Mouse (Mus musculus) yolk sac, embryonic 10.5 days (tissue): ENCODE measurements around the gene Ppt2.

Experiments
- DNase-seq: peaks from one replicate; pipeline ENCODE4 v3.0.0-alpha.2; 2017; ENCODE audit warnings: low spot score

Gene Ppt2

DNA sequence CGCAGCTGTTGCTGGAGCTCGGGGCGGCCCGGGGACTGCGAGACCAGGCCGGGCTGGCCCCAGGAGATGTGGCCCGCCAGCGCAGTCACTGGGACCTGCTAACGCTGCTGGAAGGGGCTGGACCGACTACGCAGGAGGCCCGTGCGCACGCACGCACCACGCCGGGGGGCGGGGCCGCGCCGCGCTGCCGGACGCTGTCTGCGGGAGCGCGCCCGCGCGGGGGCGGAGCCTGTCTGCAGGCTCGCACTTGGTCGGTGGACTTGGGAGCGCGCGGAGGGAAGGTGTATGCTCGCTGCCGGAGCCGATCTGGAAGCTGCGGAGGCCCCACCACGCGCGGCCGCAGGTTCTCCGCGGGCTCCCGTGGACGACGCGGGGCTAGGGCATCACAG, 40.9 kb downstream of the Ppt2 start:
- peak; percentile 96 for DNase-seq

DNA sequence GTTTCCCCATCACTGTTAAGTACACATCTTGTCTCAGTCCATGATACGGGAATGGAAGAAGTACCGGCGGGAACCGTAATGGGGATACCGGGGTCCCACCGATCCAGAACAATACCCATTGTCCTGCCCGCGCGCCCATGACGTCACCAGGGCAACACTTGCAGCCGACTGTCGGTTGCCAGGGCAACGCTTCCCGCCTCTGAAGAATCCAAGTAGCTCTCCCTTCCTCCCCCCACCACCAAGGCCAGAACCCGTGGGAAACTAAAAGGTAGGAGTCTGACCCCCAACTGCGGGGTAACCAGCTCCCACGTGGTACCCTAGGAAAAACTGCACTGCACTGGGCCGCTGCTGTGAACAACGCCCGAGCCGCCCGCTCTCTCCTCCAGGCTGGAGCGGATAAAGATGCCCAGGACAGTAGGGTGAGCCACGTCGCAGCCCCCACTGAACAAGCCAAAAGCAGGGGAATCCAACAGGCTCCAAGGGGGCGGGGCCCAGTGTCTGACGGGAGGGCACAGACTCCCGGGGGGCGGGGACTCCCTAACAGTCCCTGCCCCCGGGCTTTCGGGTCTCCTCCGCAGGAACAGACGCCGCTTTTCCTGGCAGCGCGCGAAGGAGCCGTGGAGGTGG, 41.4 kb downstream of the Ppt2 start:
- peak; percentile 95 for DNase-seq

DNA sequence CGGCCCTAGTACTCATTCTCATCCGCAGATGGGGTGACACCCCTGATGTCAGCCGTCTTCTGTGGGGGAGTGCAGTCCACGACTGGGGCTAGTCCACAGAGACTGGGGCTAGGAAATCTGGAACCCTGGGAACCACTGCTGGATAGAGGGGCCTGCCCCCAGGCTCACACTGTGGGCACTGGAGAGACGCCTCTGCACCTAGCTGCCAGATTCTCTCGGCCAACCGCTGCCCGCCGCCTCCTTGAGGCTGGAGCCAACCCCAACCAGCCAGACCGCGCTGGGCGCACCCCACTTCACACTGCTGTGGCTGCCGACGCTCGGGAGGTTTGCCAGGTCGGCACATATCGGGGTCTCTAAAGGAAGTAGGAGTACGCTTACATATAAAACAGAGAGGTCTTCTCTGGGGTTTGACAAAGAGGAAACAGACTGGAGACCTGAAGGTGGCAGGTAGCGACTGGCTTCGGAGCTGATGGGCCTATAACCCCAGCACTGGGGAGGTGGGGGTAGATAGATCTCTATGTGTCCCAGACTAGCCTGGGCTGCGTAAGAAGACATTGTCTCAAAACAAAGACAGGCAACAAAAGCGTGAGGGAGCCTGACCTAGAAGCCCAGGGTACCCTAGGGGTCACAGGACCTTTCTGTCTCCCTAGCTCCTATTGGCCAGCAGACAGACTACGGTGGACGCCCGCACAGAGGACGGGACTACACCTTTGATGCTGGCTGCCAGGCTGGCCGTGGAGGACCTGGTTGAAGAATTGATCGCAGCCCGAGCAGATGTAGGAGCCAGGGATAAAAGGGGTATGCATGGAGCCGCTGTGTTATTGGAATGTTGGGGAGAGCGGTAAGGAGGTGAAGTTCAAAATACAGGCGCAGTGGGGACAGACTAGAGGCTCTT, 42.2 kb downstream of the Ppt2 start:
- no peak for DNase-seq

DNA sequence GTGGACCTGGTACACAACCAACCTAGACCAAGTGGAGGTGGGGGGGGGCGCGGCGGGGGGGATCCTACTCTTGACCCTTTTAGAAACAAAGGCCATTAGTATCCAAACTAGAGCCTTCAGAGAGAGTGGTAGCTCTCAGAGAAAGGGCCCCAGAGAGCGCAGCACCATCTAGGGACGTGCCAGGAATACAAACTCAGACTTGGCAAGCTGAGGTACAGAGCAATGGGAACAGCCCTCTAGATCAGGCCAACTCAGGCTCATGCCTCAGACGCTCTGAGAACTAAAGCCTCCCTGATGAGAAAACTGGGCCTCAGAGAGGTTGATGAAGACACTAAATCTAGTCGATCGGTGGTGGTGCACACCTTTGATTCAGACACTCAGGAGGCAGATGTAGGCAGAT, 43.2 kb downstream of the Ppt2 start:
- DNase-seq, result no peak

DNA sequence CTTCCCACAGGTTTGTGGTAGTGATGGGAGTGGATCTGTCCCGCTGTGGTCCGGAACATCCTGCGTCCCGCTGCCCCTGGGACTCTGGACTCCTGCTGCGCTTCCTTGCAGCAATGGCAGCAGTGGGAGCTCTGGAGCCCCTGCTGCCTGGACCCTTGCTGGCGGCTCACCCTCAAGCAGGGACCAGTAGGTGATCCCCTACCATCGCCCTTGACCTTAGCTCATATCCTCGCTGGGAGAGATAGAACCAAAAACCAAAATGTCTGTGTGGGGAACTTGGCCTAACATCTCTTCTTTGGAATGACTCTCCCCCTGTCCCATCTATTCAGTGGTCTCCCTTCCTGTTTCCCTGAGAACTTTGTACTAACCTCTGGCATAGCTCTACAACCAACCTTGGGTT, 44.5 kb downstream of the Ppt2 start:
- no peak for DNase-seq

DNA sequence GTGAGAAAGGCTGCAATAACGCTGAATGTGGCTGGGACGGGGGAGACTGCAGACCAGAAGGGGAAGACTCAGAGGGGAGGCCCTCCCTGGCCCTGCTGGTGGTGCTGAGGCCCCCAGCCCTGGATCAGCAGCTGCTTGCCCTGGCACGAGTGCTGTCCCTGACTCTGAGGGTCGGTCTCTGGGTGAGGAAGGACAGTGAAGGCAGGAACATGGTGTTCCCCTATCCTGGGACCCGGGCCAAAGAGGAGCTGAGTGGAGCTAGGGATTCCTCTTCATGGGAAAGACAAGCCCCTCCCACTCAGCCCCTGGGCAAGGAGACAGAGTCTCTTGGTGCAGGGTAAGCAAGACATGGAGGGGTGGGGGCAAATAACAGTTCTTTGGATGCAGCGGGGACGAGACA, 44.9 kb downstream of the Ppt2 start:
- no peak for DNase-seq

DNA sequence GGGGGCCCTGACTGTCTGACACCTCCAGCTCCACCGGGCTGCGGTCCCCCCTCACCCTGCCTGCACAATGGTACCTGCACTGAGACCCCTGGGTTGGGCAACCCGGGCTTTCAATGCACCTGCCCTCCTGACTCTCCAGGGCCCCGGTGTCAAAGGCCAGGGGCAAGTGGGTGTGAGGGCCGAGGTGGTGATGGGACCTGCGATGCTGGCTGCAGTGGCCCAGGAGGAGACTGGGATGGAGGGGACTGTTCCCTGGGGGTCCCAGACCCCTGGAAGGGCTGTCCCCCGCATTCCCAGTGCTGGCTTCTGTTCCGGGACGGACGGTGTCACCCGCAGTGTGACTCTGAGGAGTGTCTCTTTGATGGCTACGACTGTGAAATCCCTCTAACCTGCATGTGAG, 45.8 kb downstream of the Ppt2 start:
- DNase-seq, result no peak

DNA sequence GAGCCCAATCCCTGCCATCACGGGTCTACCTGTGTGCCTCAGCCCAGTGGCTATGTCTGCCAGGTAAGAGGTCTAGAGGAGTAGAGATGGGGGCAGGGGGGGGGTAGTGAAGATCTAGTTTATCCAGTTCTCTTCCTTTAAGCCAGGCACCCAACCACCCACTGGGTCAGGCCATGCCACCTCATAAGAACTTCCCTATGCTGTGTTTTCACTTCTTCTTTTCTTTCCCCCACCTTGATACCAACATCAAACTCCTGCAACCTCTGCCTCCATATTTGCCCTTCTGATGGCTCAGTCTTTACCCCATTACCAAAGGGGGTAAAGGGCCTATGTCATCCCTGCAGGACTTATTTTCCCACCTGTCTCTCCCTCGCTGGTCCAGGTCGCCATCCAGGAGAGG, 50.2 kb downstream of the Ppt2 start:
- DNase-seq, result no peak

DNA sequence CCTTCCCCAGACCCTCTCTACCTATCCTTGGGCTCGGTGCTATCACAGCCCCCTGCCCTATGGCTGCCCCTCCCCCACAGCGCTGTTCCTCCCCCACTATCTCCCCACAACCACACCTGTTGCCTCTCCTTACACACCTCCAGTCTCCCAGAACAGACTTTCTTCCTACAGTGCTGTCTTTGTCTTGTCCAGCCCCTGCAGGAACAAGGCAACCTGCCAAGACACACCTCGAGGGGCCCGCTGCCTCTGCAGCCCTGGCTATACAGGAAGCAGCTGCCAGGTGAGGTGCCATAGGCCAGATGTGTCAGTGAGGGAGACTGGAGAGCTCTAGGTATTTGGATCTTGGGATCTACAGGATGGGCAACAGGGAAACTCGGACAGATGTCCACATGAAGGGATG, 51.7 kb downstream of the Ppt2 start:
- no peak for DNase-seq

DNA sequence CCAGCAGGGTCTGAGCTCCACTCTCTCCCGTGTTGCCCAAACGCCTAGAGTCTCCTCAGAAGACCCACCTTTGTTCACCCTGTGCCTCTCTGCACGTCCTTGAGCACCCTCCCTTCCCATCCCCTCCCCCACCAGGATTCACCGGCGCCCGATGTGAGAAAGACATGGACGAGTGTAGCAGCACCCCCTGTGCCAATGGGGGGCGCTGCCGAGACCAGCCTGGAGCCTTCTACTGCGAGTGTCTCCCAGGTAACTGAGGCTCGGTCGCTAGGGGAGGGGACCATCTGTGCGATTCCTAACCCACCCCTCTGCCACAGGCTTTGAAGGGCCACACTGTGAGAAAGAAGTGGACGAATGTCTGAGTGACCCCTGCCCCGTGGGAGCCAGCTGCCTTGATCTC, 55.9 kb downstream of the Ppt2 start:
- no peak for DNase-seq

DNA sequence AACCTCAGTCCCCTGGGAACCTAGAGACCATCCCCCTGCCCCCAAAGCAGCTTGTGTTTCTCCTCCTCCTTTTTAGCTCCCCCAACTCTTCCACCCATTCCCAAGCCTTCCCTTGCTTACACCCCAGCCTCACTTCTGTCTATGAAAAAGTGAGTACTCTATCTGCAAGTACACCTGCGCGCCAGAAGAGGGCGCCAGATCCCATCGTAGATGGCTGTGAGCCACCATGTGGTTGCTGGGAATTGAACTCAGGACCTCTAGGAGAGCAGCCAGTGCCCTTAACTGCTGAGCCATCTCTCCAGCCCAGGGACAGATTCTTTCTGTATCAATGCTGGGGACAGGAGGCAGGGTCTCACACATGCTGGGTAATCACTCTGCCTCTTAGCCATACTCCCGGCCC, 56.4 kb downstream of the Ppt2 start:
- DNase-seq, result no peak

DNA sequence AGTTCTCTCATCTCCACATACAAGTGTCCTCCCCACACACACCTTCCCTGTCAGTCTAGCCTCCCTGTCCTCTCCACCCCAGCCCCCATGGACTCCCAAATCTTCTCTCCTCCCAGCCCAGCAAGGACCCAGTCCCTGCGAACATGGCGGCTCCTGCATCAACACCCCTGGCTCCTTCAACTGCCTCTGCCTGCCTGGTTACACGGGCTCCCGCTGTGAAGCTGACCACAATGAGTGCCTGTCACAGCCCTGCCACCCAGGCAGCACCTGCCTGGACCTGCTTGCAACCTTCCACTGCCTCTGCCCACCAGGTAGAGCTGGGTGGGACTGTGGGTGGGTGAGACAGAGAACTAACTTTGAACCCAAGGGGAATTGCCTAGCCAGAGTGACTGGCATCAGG, 58.4 kb downstream of the Ppt2 start:
- DNase-seq, result no peak

DNA sequence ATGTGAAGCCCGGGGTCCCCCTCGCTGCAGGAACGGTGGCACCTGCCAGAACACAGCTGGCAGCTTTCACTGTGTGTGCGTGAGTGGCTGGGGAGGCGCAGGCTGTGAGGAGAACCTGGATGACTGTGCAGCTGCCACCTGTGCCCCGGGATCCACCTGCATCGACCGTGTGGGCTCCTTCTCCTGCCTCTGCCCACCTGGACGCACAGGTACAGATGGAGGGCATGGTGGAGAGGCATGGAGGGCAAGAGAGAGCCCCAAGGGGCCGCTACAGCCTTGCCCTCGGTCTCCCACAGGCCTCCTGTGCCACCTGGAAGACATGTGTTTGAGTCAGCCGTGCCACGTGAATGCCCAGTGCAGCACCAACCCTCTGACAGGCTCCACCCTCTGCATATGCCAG, 59.9 kb downstream of the Ppt2 start:
- DNase-seq, result no peak

DNA sequence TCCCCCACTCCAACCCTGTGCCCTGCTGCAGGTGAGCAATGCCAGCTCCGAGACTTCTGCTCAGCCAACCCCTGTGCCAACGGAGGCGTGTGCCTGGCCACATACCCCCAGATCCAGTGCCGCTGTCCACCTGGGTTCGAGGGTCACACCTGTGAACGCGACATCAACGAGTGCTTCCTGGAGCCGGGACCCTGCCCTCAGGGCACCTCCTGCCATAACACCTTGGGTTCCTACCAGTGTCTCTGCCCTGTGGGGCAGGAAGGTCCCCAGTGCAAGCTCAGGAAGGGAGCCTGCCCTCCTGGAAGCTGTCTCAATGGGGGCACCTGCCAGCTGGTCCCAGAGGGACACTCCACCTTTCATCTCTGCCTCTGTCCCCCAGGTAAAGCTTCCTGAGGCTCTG, 61.0 kb downstream of the Ppt2 start:
- no peak for DNase-seq
